Mouse (Mus musculus) midbrain, embryonic 11.5 days (tissue): ENCODE data around the gene Ap1s3. TPM values are rescaled to one million over a fixed set of nuclear protein-coding genes. Genes with fewer than 3 reads are reported as not detected.

Experiments used
- ATAC-seq: fragments of 200-750 bp; cut with Nextera tagmentation; 2 replicates; pipeline ENCODE4 v1.8.0; 2017; ENCODE audit warnings: moderate TSS enrichment, moderate library complexity; ENCODE audit not compliant: low FRiP score
- DNase-seq: peaks from one replicate; pipeline ENCODE4 v3.0.0; 2015; ENCODE audit warnings: low spot score; ENCODE audit errors: missing footprints
- H3K27ac ChIP-seq: fragments of 300-500 bp; sonication (generic); 2 replicates; pipeline ENCODE4 v1.5.1; 2014; ENCODE audit warnings: low read depth, low read length
- H3K27me3 ChIP-seq: fragments of 300-500 bp; sonication (generic); 2 replicates; pipeline ENCODE4 v1.6.1; 2014; ENCODE audit warnings: mild to moderate bottlenecking, low read length, moderate library complexity, mixed read lengths; ENCODE audit not compliant: control insufficient read depth, insufficient read depth
- H3K36me3 ChIP-seq: fragments of 300-500 bp; sonication (generic); 2 replicates; pipeline ENCODE4 v1.6.1; 2014; ENCODE audit warnings: mild to moderate bottlenecking, low read length, moderate library complexity, mixed read lengths; ENCODE audit not compliant: control insufficient read depth, insufficient read depth
- H3K4me1 ChIP-seq: fragments of 300-500 bp; sonication (generic); 2 replicates; pipeline ENCODE4 v1.6.1; 2014; ENCODE audit warnings: low read length; ENCODE audit not compliant: control insufficient read depth, insufficient read depth
- H3K4me2 ChIP-seq: fragments of 300-500 bp; sonication (generic); 2 replicates; pipeline ENCODE4 v1.6.1; 2014; ENCODE audit warnings: mild to moderate bottlenecking, moderate library complexity
- H3K4me3 ChIP-seq: fragments of 300-500 bp; sonication (generic); 2 replicates; pipeline ENCODE4 v1.5.1; 2014; ENCODE audit warnings: low read depth, low read length
- H3K9ac ChIP-seq: fragments of 300-500 bp; sonication (generic); 2 replicates; pipeline ENCODE4 v1.6.1; 2014; ENCODE audit warnings: low read length
- H3K9me3 ChIP-seq: fragments of 300-500 bp; sonication (generic); 2 replicates; pipeline ENCODE4 v1.6.1; 2016; ENCODE audit warnings: low read length; ENCODE audit not compliant: control insufficient read depth
- WGBS: fragments of 180-500 bp; shearing (Covaris S2); extraction: QIAGEN DNeasy Blood & Tissue Kit; methylation state at CpG from one replicate; pipeline ENCODE4 v1.1.7; 2014; 5-methylcytosine and 5-hydroxymethylcytosine counted together
- polyA plus RNA-seq: library from polyadenylated mRNA; unstranded; fragments of >200 nt; fragmentation: Nextera tagmentation; extraction: Ambion mirVana; gene quantifications from 2 replicates; pipeline ENCODE4 v1.2.1, GENCODE M21; 2014

Ap1s3 gene
- polyA plus RNA-seq, 1 experiment from 2014 or later = 0.04 TPM

DNA sequence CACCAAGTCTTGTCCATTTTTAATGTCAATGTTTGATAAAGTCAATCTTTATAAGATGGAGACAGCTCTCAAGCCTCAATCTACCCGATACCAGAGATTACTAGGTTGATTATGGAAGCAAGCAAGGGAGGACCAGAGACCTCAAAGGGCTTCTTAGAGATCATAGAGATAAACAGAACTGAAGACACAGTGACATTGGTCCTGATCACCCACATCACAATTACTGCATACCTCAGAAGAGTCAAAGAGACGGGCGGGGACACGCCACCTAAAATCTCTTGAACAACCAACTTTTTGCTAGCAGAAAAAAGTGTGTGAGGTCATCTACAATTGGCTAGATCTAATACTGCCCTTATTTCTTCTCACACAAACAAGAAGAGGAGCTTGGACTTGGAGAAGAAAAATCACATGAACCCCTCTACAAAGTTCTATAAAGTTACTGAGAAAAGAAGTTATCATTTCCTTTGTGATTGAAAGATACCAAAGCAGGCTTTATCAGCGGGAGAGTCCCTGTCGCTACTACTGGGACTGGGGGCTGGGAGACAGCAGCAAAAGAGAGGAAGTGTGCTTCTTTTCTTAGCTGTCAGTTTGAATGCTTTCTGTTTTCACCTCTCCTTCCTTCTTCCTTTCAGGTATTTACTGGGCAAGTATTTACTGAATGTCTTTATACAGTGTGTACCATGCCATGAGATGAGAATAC, 28.2 kb downstream of the Ap1s3 start:
- ATAC-seq = no peak
- no peak for DNase-seq
- no peaks in the 10 kb centered on the region for H3K36me3 ChIP-seq
- WGBS = 93% methylated on average over 6 of the region's 6 CpGs
- no peaks in the 10 kb centered on the region for H3K27me3 ChIP-seq
- no peak overlapping the region for H3K4me2 ChIP-seq
- H3K27ac ChIP-seq = no peak overlapping the region
- no peaks in the 10 kb centered on the region for H3K4me1 ChIP-seq
- H3K9ac ChIP-seq = no peak overlapping the region
- H3K4me3 ChIP-seq = no peak overlapping the region
- H3K9me3 ChIP-seq = no peaks in the 10 kb centered on the region

- ATAC-seq = no peak
- H3K27me3 ChIP-seq = no peaks in the 10 kb centered on the region
- no peak overlapping the region for H3K9ac ChIP-seq
- no peak overlapping the region for H3K4me2 ChIP-seq
- no peak overlapping the region for H3K27ac ChIP-seq
- WGBS = 90% methylated on average over 3 of the region's 3 CpGs
- no peak for DNase-seq
- H3K36me3 ChIP-seq = no peaks in the 10 kb centered on the region
- H3K4me1 ChIP-seq = no peaks in the 10 kb centered on the region
- no peaks in the 10 kb centered on the region for H3K9me3 ChIP-seq
- H3K4me3 ChIP-seq = no peak overlapping the region
Measured at GRCm38 (mm10) chr1:79642680-79643079, 29.1 kb downstream of the Ap1s3 start.

GRCm38 (mm10) chr1:79641355-79641754, 30.4 kb downstream of the Ap1s3 start:
- Histone ChIP-seq H3K4me1 (no peaks in the 10 kb centered on the region), H3K4me3 (no peak overlapping the region), H3K9me3 (no peaks in the 10 kb centered on the region), H3K9ac (no peak overlapping the region), H3K4me2 (no peak overlapping the region), H3K27me3 (no peaks in the 10 kb centered on the region), H3K36me3 (no peaks in the 10 kb centered on the region), H3K27ac (no peak overlapping the region)
- DNase-seq (no peak), ATAC-seq (no peak)
- WGBS = 94% methylated on average over 6 of the region's 6 CpGs

- WGBS = 59% methylated on average over 7 of the region's 7 CpGs
- H3K9me3 ChIP-seq = no peaks in the 10 kb centered on the region
- no peaks in the 10 kb centered on the region for H3K27me3 ChIP-seq
- H3K36me3 ChIP-seq = no peaks in the 10 kb centered on the region
- H3K4me3 ChIP-seq = no peak overlapping the region
- no peaks in the 10 kb centered on the region for H3K4me1 ChIP-seq
- DNase-seq = peak; percentile 94
- H3K9ac ChIP-seq = no peak overlapping the region
- H3K27ac ChIP-seq = no peak overlapping the region
- peak; percentile 75 for ATAC-seq
- H3K4me2 ChIP-seq = no peak overlapping the region
Measured at GRCm38 (mm10) chr1:79640151-79640550, 31.6 kb downstream of the Ap1s3 start.

DNA sequence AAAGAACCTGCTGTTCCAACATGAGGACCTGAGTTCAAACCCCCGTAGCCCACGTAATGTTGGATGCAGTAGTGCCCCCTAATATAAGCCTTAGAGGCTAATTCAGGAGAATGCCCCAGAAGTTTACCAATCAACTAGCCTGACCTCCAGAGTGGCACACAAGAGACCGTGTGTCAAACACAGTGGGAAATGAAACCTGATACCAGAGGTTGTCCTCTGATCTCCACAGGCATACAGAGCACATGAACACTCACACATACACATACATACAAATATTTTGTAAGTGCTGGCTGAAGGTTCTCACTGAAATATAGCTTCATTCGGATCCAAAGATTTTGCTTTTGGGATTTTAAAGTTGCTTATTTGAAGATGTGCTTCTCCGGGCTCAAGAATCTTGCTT, 32.1 kb downstream of the Ap1s3 start:
- ATAC-seq = no peak
- Histone ChIP-seq H3K36me3 (no peaks in the 10 kb centered on the region), H3K4me3 (no peak overlapping the region), H3K9me3 (no peaks in the 10 kb centered on the region), H3K4me2 (no peak overlapping the region), H3K9ac (no peak overlapping the region), H3K4me1 (no peaks in the 10 kb centered on the region), H3K27ac (no peak overlapping the region), H3K27me3 (no peaks in the 10 kb centered on the region)
- 68% methylated on average over 5 of the region's 5 CpGs for WGBS
- no peak for DNase-seq

GRCm38 (mm10) chr1:79639107-79639506, 32.7 kb downstream of the Ap1s3 start:
- Histone ChIP-seq H3K27me3 (no peaks in the 10 kb centered on the region), H3K36me3 (no peaks in the 10 kb centered on the region), H3K4me2 (no peak overlapping the region), H3K4me3 (no peak overlapping the region), H3K9ac (no peak overlapping the region), H3K4me1 (no peaks in the 10 kb centered on the region), H3K9me3 (no peaks in the 10 kb centered on the region), H3K27ac (no peak overlapping the region)
- 94% methylated on average over 6 of the region's 6 CpGs for WGBS
- ATAC-seq = no peak
- DNase-seq = no peak

DNA sequence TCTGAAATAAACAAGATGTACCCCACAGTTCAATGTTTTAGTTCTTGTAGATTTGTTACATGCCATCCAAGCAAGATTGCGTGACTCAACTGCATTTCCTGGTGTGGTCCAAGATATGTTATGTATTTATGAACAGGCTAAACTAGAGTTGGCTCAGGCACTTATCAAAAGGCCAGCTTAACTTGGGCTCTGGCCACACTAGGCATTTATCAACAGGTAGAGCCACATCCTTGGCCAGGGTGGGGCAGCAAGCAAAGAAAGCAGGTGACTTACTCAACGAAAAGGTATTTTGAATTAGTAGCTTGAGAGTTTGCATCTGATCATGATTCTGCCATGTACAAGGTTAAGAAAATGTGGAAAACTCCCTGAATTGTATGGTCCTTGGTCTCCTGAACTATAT, 34.0 kb downstream of the Ap1s3 start:
- ATAC-seq = no peak

GRCm38 (mm10) chr1:79631521-79631920, 40.3 kb downstream of the Ap1s3 start:
- 88% methylated on average over 4 of the region's 4 CpGs for WGBS
- 0 out of 2 replicates have a peak, but pooled peaks have one; percentile 11 for ATAC-seq

More for the DNA sequence above, 34.0 kb downstream of the Ap1s3 start:
- H3K4me1 ChIP-seq = no peaks in the 10 kb centered on the region
- H3K9me3 ChIP-seq = no peaks in the 10 kb centered on the region
- no peak overlapping the region for H3K9ac ChIP-seq
- no peaks in the 10 kb centered on the region for H3K36me3 ChIP-seq
- H3K4me3 ChIP-seq = no peak overlapping the region
- WGBS = 89% methylated on average over 2 of the region's 2 CpGs
- H3K27me3 ChIP-seq = no peaks in the 10 kb centered on the region
- H3K27ac ChIP-seq = no peak overlapping the region
- no peak overlapping the region for H3K4me2 ChIP-seq
- no peak for DNase-seq

DNA sequence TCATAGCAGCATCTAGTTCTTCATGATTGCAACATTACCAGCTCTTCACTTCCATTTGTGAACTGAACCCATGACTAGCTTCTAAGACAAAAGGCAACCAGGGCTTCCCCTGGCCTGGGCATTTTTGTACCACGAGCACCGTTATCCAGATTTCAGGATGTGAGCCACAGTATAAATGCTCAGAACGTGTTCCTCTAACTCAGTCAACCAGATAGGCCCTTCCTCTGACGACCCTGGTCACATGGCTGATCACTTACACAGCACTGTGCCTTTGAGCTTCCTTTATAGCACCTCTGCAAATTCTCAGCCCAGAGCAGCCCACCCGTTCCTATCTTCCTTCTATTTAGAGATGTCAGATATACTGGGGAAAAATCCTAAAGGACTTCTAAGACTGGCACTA, 42.0 kb downstream of the Ap1s3 start:
- no peak overlapping the region for H3K4me2 ChIP-seq
- WGBS = 89% methylated on average over 5 of the region's 5 CpGs
- no peak overlapping the region for H3K4me3 ChIP-seq
- no peak for DNase-seq
- H3K9ac ChIP-seq = no peak overlapping the region
- H3K4me1 ChIP-seq = no peaks in the 10 kb centered on the region
- H3K36me3 ChIP-seq = no peaks in the 10 kb centered on the region
- H3K9me3 ChIP-seq = no peaks in the 10 kb centered on the region
- H3K27ac ChIP-seq = no peak overlapping the region
- H3K27me3 ChIP-seq = no peaks in the 10 kb centered on the region
- no peak for ATAC-seq

More at GRCm38 (mm10) chr1:79631521-79631920, 40.3 kb downstream of the Ap1s3 start:
- no peaks in the 10 kb centered on the region for H3K36me3 ChIP-seq
- no peak for DNase-seq
- H3K9ac ChIP-seq = no peak overlapping the region
- H3K27me3 ChIP-seq = no peaks in the 10 kb centered on the region
- H3K9me3 ChIP-seq = no peaks in the 10 kb centered on the region
- H3K4me1 ChIP-seq = no peaks in the 10 kb centered on the region
- H3K4me3 ChIP-seq = no peak overlapping the region
- H3K4me2 ChIP-seq = no peak overlapping the region
- H3K27ac ChIP-seq = no peak overlapping the region
